Mouse (Mus musculus) retina, embryonic 14.5 days (tissue): ENCODE data around the gene Tmem232.
"Not testable (repeated sequence)": the region's sequence is repeated elsewhere in the genome, so short reads cannot be mapped to it uniquely, and the experiment has no call there.

Source experiments
- DNase-seq: peaks from one replicate; pipeline ENCODE4 v3.0.0-alpha.2; 2015; ENCODE audit warnings: low spot score

Gene Tmem232

GRCm38 (mm10) chr17:65540441-65541272 lies at the start of gene Tmem232:
Tmem232 (minus strand) TSS chr17:65540782.
- DNase-seq = peak; percentile 74

- DNase-seq = no peak
These were observed 46.3 kb upstream of the Tmem232 start for GRCm38 (mm10) chr17:65586892-65587291.

- no peak for DNase-seq
These were observed 40.9 kb upstream of the Tmem232 start for GRCm38 (mm10) chr17:65581440-65581839.

- no peak for DNase-seq
These were observed 39.2 kb upstream of the Tmem232 start for GRCm38 (mm10) chr17:65579766-65580165.

GRCm38 (mm10) chr17:65575339-65575738 lies 34.8 kb upstream of the Tmem232 start:
- peak; percentile 74 for DNase-seq

GRCm38 (mm10) chr17:65574850-65575249 lies 34.3 kb upstream of the Tmem232 start:
- no peak for DNase-seq

GRCm38 (mm10) chr17:65571866-65572265 lies 31.3 kb upstream of the Tmem232 start:
- no peak for DNase-seq

- no peak for DNase-seq
These were observed 30.9 kb upstream of the Tmem232 start for GRCm38 (mm10) chr17:65571466-65571865.

GRCm38 (mm10) chr17:65564189-65564588 lies 23.6 kb upstream of the Tmem232 start:
- DNase-seq = no peak

- DNase-seq = no peak
These were observed 22.8 kb upstream of the Tmem232 start for GRCm38 (mm10) chr17:65563345-65563744.

GRCm38 (mm10) chr17:65562761-65563160 lies 22.2 kb upstream of the Tmem232 start:
- peak; percentile 85 for DNase-seq

- no peak for DNase-seq
These were observed 20.9 kb upstream of the Tmem232 start for GRCm38 (mm10) chr17:65561361-65562015.

GRCm38 (mm10) chr17:65559273-65559672 lies 18.7 kb upstream of the Tmem232 start:
- DNase-seq = peak; percentile 28

GRCm38 (mm10) chr17:65558788-65559187 lies 18.2 kb upstream of the Tmem232 start:
- peak; percentile 17 for DNase-seq

- DNase-seq = peak; percentile 76
These were observed 17.6 kb upstream of the Tmem232 start for GRCm38 (mm10) chr17:65558217-65558616.

- DNase-seq = no peak
These were observed 16.6 kb upstream of the Tmem232 start for GRCm38 (mm10) chr17:65557212-65557611.

GRCm38 (mm10) chr17:65556798-65557197 lies 16.2 kb upstream of the Tmem232 start:
- no peak for DNase-seq

GRCm38 (mm10) chr17:65552426-65552997 lies 11.9 kb upstream of the Tmem232 start:
- no peak for DNase-seq

- no peak for DNase-seq
These were observed 9.8 kb upstream of the Tmem232 start for GRCm38 (mm10) chr17:65550357-65550756.

- DNase-seq = no peak
These were observed 8.2 kb upstream of the Tmem232 start for GRCm38 (mm10) chr17:65548698-65549365.

GRCm38 (mm10) chr17:65546221-65546620 lies 5.6 kb upstream of the Tmem232 start:
- not testable (repeated sequence) for DNase-seq

GRCm38 (mm10) chr17:65536156-65536555 lies 4.4 kb downstream of the Tmem232 start:
- DNase-seq = peak; percentile 79
